Mouse (Mus musculus) kidney, embryonic 14.5 days (tissue): ENCODE results near the gene Eps8. TPM values are rescaled to one million over a fixed set of nuclear protein-coding genes. Genes with fewer than 3 reads are reported as not detected.

ENCODE experiments used
- ATAC-seq: fragments of 200-750 bp; cut with Nextera tagmentation; 2 replicates; pipeline ENCODE4 v1.8.0; 2017; ENCODE audit warnings: moderate number of reproducible peaks, mild to moderate bottlenecking, moderate TSS enrichment, moderate library complexity; ENCODE audit not compliant: low FRiP score, low TSS enrichment
- H3K27ac ChIP-seq: fragments of 300-500 bp; sonication (generic); 2 replicates; pipeline ENCODE4 v1.5.1; 2014; ENCODE audit warnings: low read depth, mild to moderate bottlenecking, low read length, moderate library complexity, mixed read lengths
- H3K27me3 ChIP-seq: fragments of 300-500 bp; sonication (generic); 2 replicates; pipeline ENCODE4 v1.6.1; 2014; ENCODE audit warnings: mild to moderate bottlenecking, low read length; ENCODE audit not compliant: control insufficient read depth, insufficient read depth
- H3K36me3 ChIP-seq: fragments of 300-500 bp; sonication (generic); 2 replicates; pipeline ENCODE4 v1.6.1; 2014; ENCODE audit warnings: low read length, mixed read lengths; ENCODE audit not compliant: control insufficient read depth, insufficient read depth
- H3K4me1 ChIP-seq: fragments of 300-500 bp; sonication (generic); 2 replicates; pipeline ENCODE4 v1.6.1; 2014; ENCODE audit warnings: low read length, mixed read lengths; ENCODE audit not compliant: control insufficient read depth, insufficient read depth
- H3K4me2 ChIP-seq: fragments of 300-500 bp; sonication (generic); replicated peaks from 2 replicates; pipeline ENCODE4 v1.6.1; 2014; ENCODE audit warnings: low read depth, mild to moderate bottlenecking, low read length
- H3K4me3 ChIP-seq: fragments of 300-500 bp; sonication (generic); 2 replicates; pipeline ENCODE4 v1.5.1; 2014; ENCODE audit warnings: mild to moderate bottlenecking, low read length
- H3K9ac ChIP-seq: fragments of 300-500 bp; sonication (generic); 2 replicates; pipeline ENCODE4 v1.6.1; 2014; ENCODE audit warnings: low read depth, mild to moderate bottlenecking, low read length, moderate library complexity
- H3K9me3 ChIP-seq: fragments of 300-500 bp; sonication (generic); 2 replicates; pipeline ENCODE4 v1.6.1; 2016; ENCODE audit warnings: low read length; ENCODE audit not compliant: control insufficient read depth
- whole genome bisulfite sequencing: fragments of 180-500 bp; shearing (Covaris S2); extraction: QIAGEN DNeasy Blood & Tissue Kit; methylation state at CpG from one replicate; pipeline ENCODE4 v1.1.7; 2014; 5-methylcytosine and 5-hydroxymethylcytosine counted together
- polyA plus RNA-seq: library from polyadenylated mRNA; unstranded; fragments of >200 nt; fragmentation: Nextera tagmentation; extraction: Ambion mirVana; gene quantifications from 2 replicates; pipeline ENCODE4 v1.2.1, GENCODE M21; 2014

The Eps8 gene
- polyA plus RNA-seq, 1 experiment from 2014 or later: 28.5 TPM

DNA sequence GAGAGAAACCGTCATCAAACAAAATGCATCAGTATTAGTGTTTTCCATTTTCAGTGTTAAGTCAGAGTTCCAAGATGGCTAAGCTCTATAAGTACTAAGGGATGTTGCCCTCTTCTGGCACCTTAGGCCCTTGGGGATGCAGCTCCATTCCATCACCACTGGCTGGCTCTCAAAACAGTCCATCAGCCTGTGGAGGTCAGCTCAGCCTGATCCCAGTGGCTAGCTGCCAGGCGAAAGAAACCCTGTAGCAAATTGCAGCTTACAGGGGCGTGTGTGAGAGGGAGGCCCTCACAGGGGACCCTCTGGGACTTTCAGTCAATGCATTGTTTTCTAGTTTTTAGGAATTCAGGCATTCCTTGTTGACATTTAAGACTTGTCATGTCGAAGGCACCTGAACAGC is 40.8 kb downstream of the Eps8 start:
- H3K9ac ChIP-seq: no peak overlapping the region
- no peaks in the 10 kb centered on the region for H3K36me3 ChIP-seq
- no peaks in the 10 kb centered on the region for H3K9me3 ChIP-seq
- no peak overlapping the region for H3K4me2 ChIP-seq
- H3K27me3 ChIP-seq: no peaks in the 10 kb centered on the region
- no peak overlapping the region for H3K27ac ChIP-seq
- WGBS: 46% methylated on average over 4 of the region's 4 CpGs
- peak; percentile 70; the same call in 1 of the 2 replicates for ATAC-seq
- H3K4me1 ChIP-seq: no peaks in the 10 kb centered on the region
- H3K4me3 ChIP-seq: no peak overlapping the region

DNA sequence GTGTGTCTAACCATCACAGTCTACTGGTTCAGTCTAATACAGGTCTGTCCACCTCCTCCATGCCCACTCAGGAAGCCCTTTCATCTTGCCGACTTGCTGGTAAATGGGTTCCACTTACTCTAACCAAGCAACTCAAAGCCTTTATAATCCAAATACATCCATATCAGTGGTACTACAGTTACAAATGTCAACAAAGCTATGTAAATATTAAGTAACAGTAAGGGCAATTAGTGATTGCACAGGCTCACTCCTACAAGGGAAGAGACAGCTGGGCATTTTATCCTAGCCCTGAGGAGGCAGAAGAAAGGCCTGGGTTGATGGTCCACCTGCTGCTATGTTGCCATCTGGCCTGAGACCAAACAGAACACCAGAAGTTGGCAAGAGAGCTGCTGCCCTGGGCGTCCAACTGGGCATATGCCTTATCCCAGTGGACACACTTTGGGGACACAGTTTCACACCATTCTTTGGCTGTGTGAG is 42.6 kb downstream of the Eps8 start:
- 76% methylated on average over 2 of the region's 2 CpGs for WGBS
- Histone ChIP-seq H3K9me3 (no peaks in the 10 kb centered on the region), H3K27ac (no peak overlapping the region), H3K9ac (no peak overlapping the region), H3K36me3 (no peaks in the 10 kb centered on the region), H3K4me1 (no peaks in the 10 kb centered on the region), H3K4me2 (no peak overlapping the region), H3K27me3 (no peaks in the 10 kb centered on the region), H3K4me3 (no peak overlapping the region)
- ATAC-seq: no peak

DNA sequence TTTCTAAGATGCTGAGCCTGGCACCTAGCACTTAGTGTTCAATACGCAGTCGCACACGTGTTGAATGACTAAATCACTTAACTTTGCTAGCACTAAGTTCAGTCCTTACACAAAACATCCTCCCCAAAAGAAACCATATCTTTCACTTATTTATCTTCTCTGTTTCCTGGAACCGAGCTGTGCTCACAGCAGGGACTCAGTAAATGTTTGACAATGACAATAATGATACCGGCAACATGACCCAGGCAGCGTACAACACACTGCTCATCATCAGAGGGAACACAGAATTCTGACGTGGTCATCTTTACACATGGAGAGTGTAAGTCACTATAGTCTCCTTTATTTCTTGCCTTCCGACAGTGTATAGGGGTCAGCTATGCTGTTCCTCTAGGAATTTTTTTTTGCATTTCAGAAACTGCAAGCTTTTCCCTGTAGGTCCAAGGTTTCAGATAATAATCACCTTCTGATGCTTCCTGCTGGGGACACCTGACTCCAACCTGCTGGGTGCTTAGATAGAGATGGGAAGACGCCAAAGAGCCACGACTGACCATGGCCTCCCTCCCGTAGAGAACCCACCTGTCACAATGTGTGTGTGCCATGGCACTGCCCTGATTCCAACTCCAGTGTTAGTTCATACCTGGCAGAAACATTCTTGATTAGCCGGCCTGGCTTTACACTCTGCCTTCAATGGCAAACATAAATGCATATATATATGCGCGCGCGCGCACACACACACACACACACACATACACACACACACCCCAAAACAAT is 46.3 kb downstream of the Eps8 start:
- Histone ChIP-seq H3K4me2 (no peak overlapping the region), H3K4me1 (no peaks in the 10 kb centered on the region), H3K4me3 (no peak overlapping the region), H3K9me3 (no peaks in the 10 kb centered on the region), H3K36me3 (no peaks in the 10 kb centered on the region), H3K27me3 (no peaks in the 10 kb centered on the region), H3K27ac (no peak overlapping the region), H3K9ac (no peak overlapping the region)
- 93% methylated on average over 17 of the region's 17 CpGs for WGBS
- ATAC-seq: no peak

DNA sequence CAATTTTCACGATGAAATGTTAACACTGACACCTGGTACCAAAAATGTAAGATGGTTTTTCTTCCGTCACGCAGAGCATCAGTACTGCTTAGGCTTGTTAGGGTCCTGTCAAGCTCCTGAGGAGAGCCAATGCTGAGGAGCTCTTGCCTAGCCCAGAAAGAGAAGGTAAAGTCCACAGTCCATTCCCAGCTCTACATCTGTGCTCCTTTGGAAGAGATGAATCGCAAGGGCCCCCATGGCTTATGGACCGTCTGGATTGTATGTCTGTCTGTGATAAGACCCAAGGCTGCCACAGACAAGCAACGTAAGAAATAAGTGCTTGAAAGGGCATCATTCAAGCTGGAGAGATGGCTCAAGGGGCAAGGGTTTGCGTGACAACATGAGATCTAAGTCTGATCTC is 48.1 kb downstream of the Eps8 start:
- Histone ChIP-seq H3K4me2 (no peak overlapping the region), H3K9me3 (no peaks in the 10 kb centered on the region), H3K27ac (no peak overlapping the region), H3K27me3 (no peaks in the 10 kb centered on the region), H3K9ac (no peak overlapping the region), H3K4me1 (no peaks in the 10 kb centered on the region), H3K36me3 (no peaks in the 10 kb centered on the region), H3K4me3 (no peak overlapping the region)
- 92% methylated on average over 7 of the region's 7 CpGs for WGBS
- no peak for ATAC-seq

DNA sequence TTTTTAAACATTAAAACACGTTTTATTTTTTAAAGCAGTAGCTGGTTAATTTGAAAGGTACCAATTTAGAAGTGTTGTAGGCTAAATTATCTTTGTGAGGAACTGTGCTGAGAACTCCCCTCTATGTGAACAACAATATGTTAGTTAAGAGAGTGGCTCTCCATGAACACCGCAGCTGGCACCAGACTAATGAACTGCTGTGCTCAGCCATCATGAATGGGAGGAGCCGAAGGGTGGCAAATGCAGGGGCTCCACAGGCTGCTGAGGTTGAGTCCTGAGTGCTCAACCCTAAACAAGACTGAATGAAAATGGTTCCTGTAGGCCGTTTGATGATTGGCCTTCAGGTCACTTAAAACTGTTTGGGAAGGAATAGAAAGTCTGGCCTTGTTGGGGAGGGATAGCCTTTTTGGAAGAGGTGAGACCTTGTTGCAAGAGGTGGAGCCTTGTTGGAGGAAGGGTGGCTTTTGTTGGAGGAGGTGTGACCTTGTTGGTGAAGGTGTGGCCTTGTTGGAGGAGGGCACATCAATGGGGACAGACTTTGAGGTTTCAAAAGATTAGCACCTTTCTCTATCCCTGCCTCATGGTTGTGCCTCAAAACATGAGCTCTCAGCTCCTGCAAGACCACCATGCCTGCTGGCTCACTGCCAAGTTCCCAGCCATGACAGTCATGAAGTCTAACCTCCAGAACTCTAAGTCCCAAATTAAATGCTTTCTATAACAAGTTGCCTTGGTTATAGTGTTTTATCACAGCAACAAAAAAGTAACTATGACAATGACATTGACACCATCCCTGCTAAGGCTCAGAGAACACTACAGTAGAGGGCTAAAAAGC is 50.0 kb downstream of the Eps8 start:
- no peak overlapping the region for H3K4me2 ChIP-seq
- 77% methylated on average over 4 of the region's 4 CpGs for WGBS
- no peaks in the 10 kb centered on the region for H3K9me3 ChIP-seq
- no peaks in the 10 kb centered on the region for H3K36me3 ChIP-seq
- no peak overlapping the region for H3K4me3 ChIP-seq
- no peaks in the 10 kb centered on the region for H3K4me1 ChIP-seq
- H3K9ac ChIP-seq: no peak overlapping the region
- no peaks in the 10 kb centered on the region for H3K27me3 ChIP-seq
- H3K27ac ChIP-seq: no peak overlapping the region
- no peak for ATAC-seq

DNA sequence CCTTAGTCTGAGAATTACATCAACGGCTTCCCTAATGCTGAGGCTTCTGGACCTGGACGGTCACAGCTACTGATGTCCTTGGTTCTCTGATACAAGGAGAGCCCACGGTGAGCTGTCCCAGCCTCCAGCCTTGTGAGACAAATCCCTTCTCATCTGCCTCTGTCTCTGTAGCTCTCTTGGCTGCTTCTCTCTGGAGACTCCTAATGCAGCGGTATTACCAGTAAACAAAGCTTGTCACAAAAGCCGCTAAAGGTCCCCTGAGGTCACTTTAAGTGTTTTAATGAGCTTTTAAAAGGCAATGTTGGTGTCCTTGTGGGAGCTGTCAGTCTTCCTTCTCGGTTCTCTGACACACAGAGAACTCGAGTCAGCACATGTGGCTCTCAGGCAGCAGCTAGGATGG is 56.4 kb downstream of the Eps8 start:
- H3K27me3 ChIP-seq: no peaks in the 10 kb centered on the region
- ATAC-seq: no peak
- no peaks in the 10 kb centered on the region for H3K36me3 ChIP-seq
- no peak overlapping the region for H3K27ac ChIP-seq
- H3K9ac ChIP-seq: no peak overlapping the region
- H3K9me3 ChIP-seq: peaks cover 3% of the 10 kb centered on the region; the same call in 1 of the 2 replicates
- H3K4me2 ChIP-seq: no peak overlapping the region
- H3K4me3 ChIP-seq: no peak overlapping the region
- no peaks in the 10 kb centered on the region for H3K4me1 ChIP-seq
- WGBS: 33% methylated on average over 7 of the region's 7 CpGs

DNA sequence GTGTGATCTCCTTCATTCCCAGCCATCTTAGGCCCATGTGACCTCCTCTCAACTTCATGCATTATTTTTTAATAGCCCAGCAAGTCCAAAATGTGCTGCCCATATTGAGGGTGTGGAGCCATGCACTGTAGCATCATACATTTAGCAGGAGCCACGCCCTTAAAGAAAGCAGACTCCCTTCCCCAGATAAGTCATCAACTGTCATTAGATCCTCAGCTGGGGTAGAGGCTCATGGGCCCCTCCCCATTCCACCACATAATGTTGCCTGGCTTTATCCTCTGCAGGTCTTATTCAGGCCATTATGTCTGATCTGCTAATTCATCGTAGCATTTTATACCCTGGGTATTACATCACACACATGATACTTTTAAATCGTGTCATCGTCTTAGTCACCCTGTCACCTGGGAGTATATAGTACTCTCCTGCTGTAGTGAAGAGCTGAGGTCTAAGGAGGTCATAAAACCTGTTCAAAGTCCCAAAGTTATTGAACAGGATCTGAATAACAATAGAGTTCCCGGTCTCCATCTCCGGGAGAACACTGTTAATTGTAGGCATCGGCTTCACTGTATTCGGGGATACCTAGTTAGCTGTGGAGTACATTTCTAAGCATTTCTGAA is 57.1 kb downstream of the Eps8 start:
- no peaks in the 10 kb centered on the region for H3K27me3 ChIP-seq
- no peak overlapping the region for H3K9ac ChIP-seq
- ATAC-seq: no peak
- WGBS: 85% methylated on average over 8 of the region's 8 CpGs
- no peaks in the 10 kb centered on the region for H3K36me3 ChIP-seq
- no peaks in the 10 kb centered on the region for H3K4me1 ChIP-seq
- H3K4me3 ChIP-seq: no peak overlapping the region
- H3K27ac ChIP-seq: no peak overlapping the region
- H3K4me2 ChIP-seq: no peak overlapping the region
- peaks cover 3% of the 10 kb centered on the region; the same call in 1 of the 2 replicates for H3K9me3 ChIP-seq

DNA sequence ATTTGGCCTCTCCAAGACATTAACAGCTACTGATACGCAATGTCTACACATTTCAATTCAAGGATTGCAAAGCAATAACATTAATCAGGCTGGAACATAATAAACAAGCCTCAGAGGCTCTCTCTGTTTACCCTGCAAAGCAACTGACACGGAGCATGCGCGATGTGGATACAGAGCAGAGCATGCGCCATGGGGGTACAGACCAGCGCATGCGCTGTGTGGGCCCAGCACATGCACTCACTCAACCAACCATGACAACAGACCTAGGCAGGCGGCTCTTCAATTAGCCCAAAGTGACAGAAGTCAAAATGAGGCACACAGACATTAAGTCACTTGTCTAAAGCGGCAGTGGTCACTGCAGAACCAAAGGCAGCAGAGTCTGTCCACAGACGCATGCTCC is 62.1 kb downstream of the Eps8 start:
- WGBS: 84% methylated on average over 10 of the region's 10 CpGs
- Histone ChIP-seq H3K4me2 (no peak overlapping the region), H3K4me1 (no peaks in the 10 kb centered on the region), H3K9ac (no peak overlapping the region), H3K9me3 (peaks cover 3% of the 10 kb centered on the region; the same call in 1 of the 2 replicates), H3K4me3 (no peak overlapping the region), H3K27me3 (no peaks in the 10 kb centered on the region), H3K27ac (no peak overlapping the region), H3K36me3 (no peaks in the 10 kb centered on the region)
- no peak; the same call in 1 of the 2 replicates for ATAC-seq
